Mouse (Mus musculus) limb, embryonic 13.5 days (tissue): ENCODE results near the gene Hist1h2bh. TPM values are rescaled to one million over a fixed set of nuclear protein-coding genes. Genes with fewer than 3 reads are reported as not detected.
"Not testable (repeated sequence)": the region's sequence is repeated elsewhere in the genome, so short reads cannot be mapped to it uniquely, and the experiment has no call there.

Experiments
- ATAC-seq: fragments of 200-750 bp; cut with Nextera tagmentation; 2 replicates; pipeline ENCODE4 v1.8.0; 2017; ENCODE audit warnings: low read depth, moderate number of reproducible peaks, moderate TSS enrichment; ENCODE audit not compliant: low FRiP score
- H3K27ac ChIP-seq: fragments of 300-500 bp; sonication (generic); 2 replicates; pipeline ENCODE4 v1.5.1; 2015; ENCODE audit warnings: inconsistent platforms, mild to moderate bottlenecking, moderate library complexity
- H3K27me3 ChIP-seq: fragments of 300-500 bp; sonication (generic); 2 replicates; pipeline ENCODE4 v1.6.1; 2015; ENCODE audit warnings: mild to moderate bottlenecking, inconsistent platforms
- H3K36me3 ChIP-seq: fragments of 300-500 bp; sonication (generic); 2 replicates; pipeline ENCODE4 v1.6.1; 2015; ENCODE audit warnings: inconsistent platforms, mild to moderate bottlenecking, moderate library complexity
- H3K4me1 ChIP-seq: fragments of 300-500 bp; sonication (generic); 2 replicates; pipeline ENCODE4 v1.6.1; 2015; ENCODE audit warnings: inconsistent platforms
- H3K4me2 ChIP-seq: fragments of 300-500 bp; sonication (generic); replicated peaks from 2 replicates; pipeline ENCODE4 v1.6.1; 2015; ENCODE audit warnings: inconsistent platforms, mild to moderate bottlenecking, moderate library complexity
- H3K4me3 ChIP-seq: fragments of 300-500 bp; sonication (generic); 2 replicates; pipeline ENCODE4 v1.5.1; 2015; ENCODE audit warnings: moderate library complexity, mild to moderate bottlenecking, inconsistent platforms
- H3K9ac ChIP-seq: fragments of 300-500 bp; sonication (generic); 2 replicates; pipeline ENCODE4 v1.6.1; 2015; ENCODE audit warnings: mild to moderate bottlenecking, inconsistent platforms
- H3K9me3 ChIP-seq: fragments of 300-500 bp; sonication (generic); 2 replicates; pipeline ENCODE4 v1.6.1; 2016; ENCODE audit warnings: inconsistent platforms
- WGBS: fragments of 180-500 bp; shearing (Covaris S2); methylation state at CpG from one replicate; pipeline ENCODE4 v1.1.7; 2015; 5-methylcytosine and 5-hydroxymethylcytosine counted together
- polyA plus RNA-seq: library from polyadenylated mRNA; unstranded; fragments of >200 nt; fragmentation: Nextera tagmentation; extraction: Ambion mirVana; gene quantifications from 2 replicates; pipeline ENCODE4 v1.2.1, GENCODE M21; 2015

Gene Hist1h2bh
- 0.74 and 1.0 TPM in 2 replicates for polyA plus RNA-seq

- peak within 1 kb of the TSS; percentile 73 for H3K4me2 ChIP-seq
- not testable (repeated sequence) for H3K9me3 ChIP-seq, H3K27me3 ChIP-seq, H3K36me3 ChIP-seq
- ATAC-seq, result peak; percentile 97
- WGBS, result under 1% methylated on average over 37 of the region's 42 CpGs
- peak within 1 kb of the TSS; percentile 67 for H3K9ac ChIP-seq
- H3K4me1 ChIP-seq, result peaks cover 11% of the 10 kb centered on the region
- H3K4me3 ChIP-seq, result peak within 1 kb of the TSS; percentile 52
- peak within 1 kb of the TSS; percentile 95 for H3K27ac ChIP-seq
These were observed at the start of gene Hist1h2bh for GRCm38 (mm10) chr13:23542999-23543607. Gene Hist1h2bh (minus strand): TSS chr13:23543392.

GRCm38 (mm10) chr13:23592614-23593013 is 49.4 kb upstream of the Hist1h2bh start:
- Histone ChIP-seq H3K27ac (0 out of 2 replicates have a peak overlapping the region, but pooled peaks have one; percentile 22), H3K36me3 (no peaks in the 10 kb centered on the region), H3K9me3 (no peaks in the 10 kb centered on the region), H3K4me1 (peaks cover 8% of the 10 kb centered on the region), H3K4me3 (no peak overlapping the region), H3K4me2 (no peak overlapping the region), H3K27me3 (no peaks in the 10 kb centered on the region), H3K9ac (no peak overlapping the region)
- 45% methylated on average over 7 of the region's 7 CpGs for WGBS
- no peak for ATAC-seq

GRCm38 (mm10) chr13:23591886-23592285 is 48.7 kb upstream of the Hist1h2bh start:
- not testable (repeated sequence) for H3K4me1 ChIP-seq, H3K4me3 ChIP-seq, H3K4me2 ChIP-seq, H3K9ac ChIP-seq, ATAC-seq, H3K36me3 ChIP-seq, H3K27me3 ChIP-seq, H3K27ac ChIP-seq, H3K9me3 ChIP-seq
- 80% methylated on average over 7 of the region's 7 CpGs for WGBS

- no peak overlapping the region for H3K27ac ChIP-seq
- H3K4me1 ChIP-seq, result peaks cover 13% of the 10 kb centered on the region
- no peaks in the 10 kb centered on the region for H3K36me3 ChIP-seq
- WGBS, result 90% methylated on average over 7 of the region's 7 CpGs
- no peak overlapping the region for H3K4me2 ChIP-seq
- no peak overlapping the region for H3K9ac ChIP-seq
- H3K9me3 ChIP-seq, result no peaks in the 10 kb centered on the region
- no peaks in the 10 kb centered on the region for H3K27me3 ChIP-seq
- H3K4me3 ChIP-seq, result no peak overlapping the region
- no peak for ATAC-seq
These were observed 48.0 kb upstream of the Hist1h2bh start for GRCm38 (mm10) chr13:23591206-23591605.

- Histone ChIP-seq H3K36me3 (no peaks in the 10 kb centered on the region), H3K4me3 (peak overlapping the region; percentile 38), H3K4me1 (peaks cover 31% of the 10 kb centered on the region), H3K9me3 (no peaks in the 10 kb centered on the region), H3K9ac (peak overlapping the region; percentile 62), H3K4me2 (peak overlapping the region; percentile 67), H3K27me3 (no peaks in the 10 kb centered on the region), H3K27ac (peak overlapping the region; percentile 94)
- WGBS, result 0% methylated on average over 1 of the region's 1 CpGs
- no peak for ATAC-seq
These were observed 43.7 kb upstream of the Hist1h2bh start for GRCm38 (mm10) chr13:23586940-23587225.

GRCm38 (mm10) chr13:23586099-23586939 is 43.1 kb upstream of the Hist1h2bh start:
- peak overlapping the region; percentile 94 for H3K27ac ChIP-seq
- WGBS, result 2% methylated on average over 22 of the region's 22 CpGs
- ATAC-seq, result no peak
- no peaks in the 10 kb centered on the region for H3K9me3 ChIP-seq
- no peaks in the 10 kb centered on the region for H3K27me3 ChIP-seq
- H3K36me3 ChIP-seq, result no peaks in the 10 kb centered on the region
- H3K4me3 ChIP-seq, result peak overlapping the region; percentile 48
- peak overlapping the region; percentile 62 for H3K9ac ChIP-seq
- H3K4me1 ChIP-seq, result peaks cover 32% of the 10 kb centered on the region
- peak overlapping the region; percentile 67 for H3K4me2 ChIP-seq

GRCm38 (mm10) chr13:23585442-23586098 is 42.4 kb upstream of the Hist1h2bh start:
- H3K27me3 ChIP-seq, H3K9me3 ChIP-seq, H3K36me3 ChIP-seq: not testable (repeated sequence)
- Histone ChIP-seq H3K4me3 (peak overlapping the region; percentile 48), H3K4me2 (peak overlapping the region; percentile 80), H3K4me1 (peaks cover 37% of the 10 kb centered on the region), H3K9ac (peak overlapping the region; percentile 72), H3K27ac (peak overlapping the region; percentile 92)
- WGBS, result under 1% methylated on average over 28 of the region's 36 CpGs
- ATAC-seq, result peak; percentile 91

GRCm38 (mm10) chr13:23585029-23585441 is 41.8 kb upstream of the Hist1h2bh start:
- no peaks in the 10 kb centered on the region for H3K27me3 ChIP-seq
- peak overlapping the region; percentile 72 for H3K9ac ChIP-seq
- H3K9me3 ChIP-seq, result no peaks in the 10 kb centered on the region
- WGBS, result under 1% methylated on average over 21 of the region's 21 CpGs
- ATAC-seq, result no peak
- H3K36me3 ChIP-seq, result no peaks in the 10 kb centered on the region
- H3K4me2 ChIP-seq, result peak overlapping the region; percentile 80
- peak overlapping the region; percentile 92 for H3K27ac ChIP-seq
- H3K4me1 ChIP-seq, result peaks cover 37% of the 10 kb centered on the region
- peak overlapping the region; percentile 48 for H3K4me3 ChIP-seq

GRCm38 (mm10) chr13:23584331-23584730 is 41.1 kb upstream of the Hist1h2bh start:
- Histone ChIP-seq H3K27ac (peak overlapping the region; percentile 92), H3K27me3 (no peaks in the 10 kb centered on the region), H3K36me3 (no peaks in the 10 kb centered on the region), H3K4me2 (peak overlapping the region; percentile 80), H3K4me3 (peak overlapping the region; percentile 48), H3K4me1 (peaks cover 37% of the 10 kb centered on the region), H3K9ac (peak overlapping the region; percentile 72), H3K9me3 (no peaks in the 10 kb centered on the region)
- ATAC-seq, result no peak

- Histone ChIP-seq H3K27ac (peak overlapping the region; percentile 92), H3K9ac (0 out of 2 replicates have a peak overlapping the region, but pooled peaks have one; percentile 19)
These were observed 40.3 kb upstream of the Hist1h2bh start for GRCm38 (mm10) chr13:23583387-23584068.

GRCm38 (mm10) chr13:23582219-23583056 is 39.2 kb upstream of the Hist1h2bh start:
- Histone ChIP-seq H3K27ac (peak overlapping the region; percentile 92), H3K36me3 (no peaks in the 10 kb centered on the region), H3K4me3 (peak overlapping the region; percentile 58), H3K9me3 (no peaks in the 10 kb centered on the region), H3K9ac (peak overlapping the region; percentile 79), H3K27me3 (no peaks in the 10 kb centered on the region), H3K4me2 (peak overlapping the region; percentile 87), H3K4me1 (peaks cover 37% of the 10 kb centered on the region)
- no peak for ATAC-seq
- WGBS, result 11% methylated on average over 6 of the region's 6 CpGs

More at GRCm38 (mm10) chr13:23583387-23584068, 40.3 kb upstream of the Hist1h2bh start:
- Histone ChIP-seq H3K36me3 (no peaks in the 10 kb centered on the region), H3K4me2 (peak overlapping the region; percentile 87), H3K27me3 (no peaks in the 10 kb centered on the region), H3K4me3 (peak overlapping the region; percentile 19; the same call in 1 of the 2 replicates), H3K9me3 (no peaks in the 10 kb centered on the region), H3K4me1 (peaks cover 37% of the 10 kb centered on the region)
- no peak for ATAC-seq
